Mouse (Mus musculus): ENCODE data around the gene Dnajc28. TPM values are rescaled to one million over a fixed set of nuclear protein-coding genes. Genes with fewer than 3 reads are reported as not detected.

Dnajc28 gene
- polyA plus RNA-seq, 1 experiment from 2014 or later = 5.3 TPM

DNA sequence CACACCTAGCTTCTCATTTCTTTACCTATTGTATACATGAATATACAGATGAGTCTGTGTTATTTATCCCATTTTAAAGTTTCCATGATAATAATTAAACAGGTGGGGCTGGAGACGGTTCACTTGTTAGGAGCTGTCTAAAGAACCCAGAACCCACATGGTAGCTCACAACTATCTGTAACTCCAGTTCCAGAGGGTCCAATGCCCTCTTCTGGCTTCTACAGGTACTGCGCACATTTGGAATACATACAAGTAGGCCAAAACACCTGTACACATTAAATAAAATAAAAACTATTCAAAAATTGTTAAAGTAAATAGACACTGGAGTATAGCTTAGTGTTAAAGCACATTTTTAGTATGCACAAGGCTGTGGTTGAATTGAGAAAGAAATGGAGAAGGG is 36.5 kb downstream of the Dnajc28 start:
- Histone ChIP-seq H3K9ac (no peak overlapping the region), H3K27ac (no peak overlapping the region), H3K36me3 (replicated peaks) (peaks cover 29% of the 10 kb centered on the region), H3K4me2 (no peak overlapping the region), H3K9me3 (no peaks in the 10 kb centered on the region), H3K4me1 (no peaks in the 10 kb centered on the region), H3K4me3 (replicated peaks) (no peak overlapping the region), H3K27me3 (no peaks in the 10 kb centered on the region)
- WGBS = 80% methylated on average over 2 of the region's 2 CpGs
- no peak for ATAC-seq (ENCODE audit: low FRiP score)

DNA sequence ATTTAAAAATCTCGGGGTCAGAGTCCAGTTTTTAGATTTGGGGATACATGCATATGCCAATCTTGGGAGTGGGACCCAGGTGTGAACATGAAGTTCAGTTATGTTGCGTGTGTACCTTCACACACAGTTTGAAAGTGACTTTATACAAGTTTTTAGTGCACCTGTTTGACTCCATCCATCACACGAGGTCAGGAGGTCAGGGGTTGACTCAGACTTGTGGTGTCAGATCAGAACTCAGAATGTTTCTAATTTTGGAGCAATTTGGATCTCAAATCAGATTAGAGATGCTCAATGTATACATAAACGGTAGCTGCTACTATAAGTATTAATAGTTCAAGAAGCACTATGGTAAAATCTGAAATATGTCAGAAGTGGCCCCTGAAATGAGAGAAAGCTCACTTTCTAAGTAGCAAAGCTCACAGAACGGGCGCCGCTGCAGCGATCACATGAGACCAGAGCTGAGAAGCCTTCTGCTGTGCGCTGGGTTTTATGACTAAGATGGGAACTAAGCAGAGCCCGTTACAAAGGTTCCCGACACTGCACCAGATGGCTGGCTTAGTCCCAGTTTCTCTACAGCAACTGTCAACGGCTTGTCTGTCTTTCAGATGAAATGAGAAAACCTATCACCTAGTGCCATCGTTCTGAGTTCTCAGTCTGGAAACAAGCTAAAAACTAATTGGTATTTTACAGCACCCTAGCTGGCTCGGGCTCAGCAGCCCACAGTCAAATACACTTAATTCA is 39.7 kb downstream of the Dnajc28 start:
- no peak overlapping the region for H3K4me3 ChIP-seq (replicated peaks)
- no peaks in the 10 kb centered on the region for H3K27me3 ChIP-seq
- no peak overlapping the region for H3K9ac ChIP-seq
- no peak overlapping the region for H3K4me2 ChIP-seq
- H3K9me3 ChIP-seq = no peaks in the 10 kb centered on the region
- ATAC-seq (ENCODE audit: low FRiP score) = no peak
- no peaks in the 10 kb centered on the region for H3K4me1 ChIP-seq
- WGBS = 79% methylated on average over 14 of the region's 14 CpGs
- H3K36me3 ChIP-seq (replicated peaks) = peaks cover 16% of the 10 kb centered on the region
- no peak overlapping the region for H3K27ac ChIP-seq

DNA sequence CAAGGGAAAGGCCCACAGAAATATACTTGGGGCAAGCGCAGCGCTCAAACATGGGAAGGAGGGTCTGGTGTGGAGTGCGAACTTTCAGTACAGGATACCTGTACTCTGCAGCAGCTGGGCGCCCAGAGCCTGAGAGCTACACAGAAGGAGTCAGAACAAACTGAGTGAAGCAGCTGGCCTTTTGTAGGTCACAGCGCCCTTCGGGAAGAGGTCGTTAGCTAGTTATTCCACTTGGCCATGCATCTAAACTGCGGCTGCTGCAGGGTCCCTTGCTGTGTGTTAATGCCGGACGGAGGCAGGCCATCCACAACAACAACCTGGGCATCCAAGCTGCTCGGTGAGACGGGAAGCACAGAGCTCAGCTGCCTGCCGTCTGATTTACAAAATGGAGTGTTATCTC is 43.7 kb downstream of the Dnajc28 start:
- H3K4me2 ChIP-seq = no peak overlapping the region
- no peaks in the 10 kb centered on the region for H3K27me3 ChIP-seq
- H3K36me3 ChIP-seq (replicated peaks) = peaks cover 9% of the 10 kb centered on the region
- 57% methylated on average over 13 of the region's 13 CpGs for whole genome bisulfite sequencing
- no peak overlapping the region for H3K4me3 ChIP-seq (replicated peaks)
- no peak for ATAC-seq (ENCODE audit: low FRiP score)
- 0 out of 2 replicates have a peak overlapping the region, but pooled peaks have one; percentile 13 for H3K27ac ChIP-seq
- no peaks in the 10 kb centered on the region for H3K9me3 ChIP-seq
- no peaks in the 10 kb centered on the region for H3K4me1 ChIP-seq
- H3K9ac ChIP-seq = no peak overlapping the region

DNA sequence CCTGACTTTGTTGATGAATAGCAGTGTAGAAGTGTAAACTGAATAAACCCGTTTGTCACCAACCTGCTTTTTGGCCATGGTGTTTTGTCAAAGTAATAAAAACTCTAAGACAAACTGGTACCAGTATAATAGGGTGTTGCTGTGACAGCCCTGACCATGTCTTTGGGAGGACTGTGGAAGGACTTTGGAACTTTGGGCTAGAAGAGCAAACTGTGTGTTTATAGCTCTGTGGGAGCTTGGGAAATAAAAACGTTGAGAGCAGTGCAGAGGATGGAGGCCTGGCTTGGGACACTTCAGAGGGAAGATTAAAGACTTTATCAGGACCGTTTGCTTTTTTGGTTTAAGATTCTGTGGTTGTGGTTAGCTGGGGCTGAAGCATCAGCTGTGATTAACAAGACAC is 47.7 kb downstream of the Dnajc28 start:
- no peak overlapping the region for H3K27ac ChIP-seq

DNA sequence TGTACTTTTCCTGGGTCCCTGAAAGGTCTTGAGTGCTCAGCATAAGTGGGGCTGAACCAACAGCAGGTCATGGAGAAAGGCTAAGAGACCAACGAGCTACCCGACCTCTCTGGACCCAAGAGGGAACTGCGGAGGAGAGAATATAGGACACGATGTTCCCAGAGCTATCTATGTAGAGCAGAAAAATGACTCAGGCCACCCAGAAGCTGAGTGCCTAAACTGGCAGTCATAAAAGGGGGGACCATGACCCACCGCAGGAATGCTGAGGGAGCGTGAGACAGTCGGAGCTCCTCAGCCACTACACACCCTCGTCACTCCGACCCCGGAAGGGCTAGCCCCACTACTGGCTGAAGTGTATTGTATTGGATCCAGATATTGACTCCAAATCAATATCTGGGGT is 49.9 kb downstream of the Dnajc28 start:
- Histone ChIP-seq H3K27ac (no peak overlapping the region), H3K4me3 (replicated peaks) (no peak overlapping the region), H3K9ac (no peak overlapping the region), H3K27me3 (no peaks in the 10 kb centered on the region), H3K4me1 (no peaks in the 10 kb centered on the region), H3K9me3 (no peaks in the 10 kb centered on the region), H3K4me2 (no peak overlapping the region), H3K36me3 (replicated peaks) (peaks cover 4% of the 10 kb centered on the region; the same call in 1 of the 2 replicates)
- whole genome bisulfite sequencing = 87% methylated on average over 10 of the region's 10 CpGs
- no peak for ATAC-seq (ENCODE audit: low FRiP score)

More for the DNA sequence above, 47.7 kb downstream of the Dnajc28 start:
- Histone ChIP-seq H3K27me3 (no peaks in the 10 kb centered on the region), H3K4me1 (no peaks in the 10 kb centered on the region), H3K9ac (no peak overlapping the region), H3K9me3 (no peaks in the 10 kb centered on the region), H3K36me3 (replicated peaks) (peaks cover 9% of the 10 kb centered on the region), H3K4me2 (no peak overlapping the region), H3K4me3 (replicated peaks) (no peak overlapping the region)
- ATAC-seq (ENCODE audit: low FRiP score) = no peak
- 78% methylated on average over 3 of the region's 3 CpGs for WGBS

DNA sequence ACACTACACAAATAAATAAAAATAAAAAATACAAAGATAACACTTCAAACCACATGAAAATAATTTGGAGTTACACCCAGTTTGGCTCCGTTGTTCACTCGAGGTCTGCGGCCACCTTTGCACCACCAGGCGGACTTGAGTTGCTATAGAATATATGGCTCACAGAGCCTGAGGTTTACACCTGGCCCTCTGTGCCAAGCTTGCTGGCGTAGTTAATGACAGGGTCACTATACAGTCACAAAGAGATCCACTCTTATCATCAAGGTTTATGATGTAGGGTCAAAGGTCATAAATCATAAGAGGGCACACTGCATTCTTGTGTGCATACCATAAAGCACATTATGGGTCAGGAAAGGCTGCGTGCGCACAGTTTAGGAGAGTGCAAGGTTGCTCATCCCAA is 52.8 kb downstream of the Dnajc28 start:
- ATAC-seq (ENCODE audit: low FRiP score) = no peak
- H3K9me3 ChIP-seq = no peaks in the 10 kb centered on the region
- 91% methylated on average over 7 of the region's 7 CpGs for WGBS
- no peak overlapping the region for H3K4me2 ChIP-seq
- H3K9ac ChIP-seq = no peak overlapping the region
- H3K27ac ChIP-seq = no peak overlapping the region
- H3K27me3 ChIP-seq = no peaks in the 10 kb centered on the region
- H3K4me1 ChIP-seq = no peaks in the 10 kb centered on the region
- no peak overlapping the region for H3K4me3 ChIP-seq (replicated peaks)
- H3K36me3 ChIP-seq (replicated peaks) = peaks cover 17% of the 10 kb centered on the region

DNA sequence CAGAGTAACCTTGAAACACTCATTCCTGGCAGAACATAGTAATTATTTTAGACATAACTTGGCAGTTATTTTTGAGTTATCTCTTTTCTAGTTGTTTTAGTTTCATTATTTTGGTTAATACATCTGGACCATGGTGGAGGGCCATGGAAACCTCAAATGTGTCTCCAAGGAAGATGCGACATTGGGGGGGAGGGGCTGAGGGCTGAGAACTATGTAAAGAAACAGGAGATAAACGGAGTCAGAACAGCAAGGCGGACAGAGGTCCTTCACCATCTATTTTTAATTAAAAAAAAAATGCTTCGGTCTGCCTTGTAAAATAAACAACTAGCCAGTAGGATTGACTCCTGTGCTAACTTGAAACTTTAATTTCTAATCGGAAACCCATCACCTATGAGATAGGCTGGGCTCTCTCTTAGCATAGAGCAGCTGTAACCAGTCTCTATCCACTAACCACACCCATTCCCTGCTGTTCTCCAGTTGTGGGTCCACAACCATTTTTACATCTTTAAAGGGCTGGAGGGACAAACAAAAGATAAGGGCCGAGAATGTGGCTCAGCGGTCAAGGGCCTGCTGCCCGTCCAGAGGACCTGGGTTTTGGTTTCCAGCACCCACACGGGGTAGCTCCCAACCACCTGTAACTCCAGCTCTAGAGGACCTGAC is 53.4 kb downstream of the Dnajc28 start:
- WGBS = 72% methylated on average over 9 of the region's 9 CpGs
- no peak overlapping the region for H3K9ac ChIP-seq
- H3K9me3 ChIP-seq = no peaks in the 10 kb centered on the region
- no peak for ATAC-seq (ENCODE audit: low FRiP score)
- H3K4me3 ChIP-seq (replicated peaks) = no peak overlapping the region
- no peak overlapping the region for H3K4me2 ChIP-seq
- no peaks in the 10 kb centered on the region for H3K27me3 ChIP-seq
- peaks cover 17% of the 10 kb centered on the region for H3K36me3 ChIP-seq (replicated peaks)
- H3K27ac ChIP-seq = no peak overlapping the region
- no peaks in the 10 kb centered on the region for H3K4me1 ChIP-seq

DNA sequence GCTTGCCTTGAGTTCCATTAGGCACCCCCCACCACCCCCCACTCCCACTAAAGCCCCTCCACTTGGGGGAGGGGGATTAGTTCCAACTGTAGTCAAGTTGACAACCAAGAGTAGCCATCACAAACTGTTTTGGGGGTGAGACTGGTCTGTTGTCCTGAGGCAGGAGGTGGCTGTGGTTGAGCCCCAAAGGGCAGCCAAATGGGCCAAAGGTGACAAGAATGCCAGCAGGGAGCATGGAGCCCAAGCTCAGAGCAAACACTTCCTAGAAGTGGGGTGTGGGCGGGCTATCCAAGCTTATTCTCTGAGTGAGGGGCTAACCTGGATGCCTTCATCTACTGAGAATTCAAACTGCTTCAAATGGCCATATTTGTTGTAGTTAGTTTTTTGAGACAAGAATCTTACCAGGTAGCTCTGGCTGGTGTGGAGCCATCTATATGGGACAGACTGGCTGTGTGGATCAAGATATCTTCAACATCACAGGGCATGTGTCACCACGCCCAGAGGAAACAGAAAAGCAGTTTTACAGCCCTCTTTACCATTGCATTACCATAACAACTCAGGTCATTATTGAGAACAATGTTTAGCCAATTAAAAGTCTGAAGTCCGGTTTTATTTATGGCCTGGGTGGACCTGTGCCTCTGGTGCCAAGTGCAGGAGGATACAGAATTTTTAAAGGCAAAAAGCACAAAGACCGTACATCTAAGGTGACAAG is 54.1 kb downstream of the Dnajc28 start:
- Histone ChIP-seq H3K4me1 (no peaks in the 10 kb centered on the region), H3K27ac (no peak overlapping the region), H3K4me2 (no peak overlapping the region), H3K4me3 (replicated peaks) (no peak overlapping the region), H3K27me3 (no peaks in the 10 kb centered on the region), H3K9me3 (no peaks in the 10 kb centered on the region), H3K9ac (no peak overlapping the region), H3K36me3 (replicated peaks) (peaks cover 17% of the 10 kb centered on the region)
- no peak for ATAC-seq (ENCODE audit: low FRiP score)
- 86% methylated on average over 4 of the region's 4 CpGs for WGBS

Other genes with a start within 250 kb of the Dnajc28 start
- 29.2 and 29.9 TPM in 2 replicates for gene Ifnar2, start 246.2 kb downstream of the Dnajc28 start, polyA plus RNA-seq (2016; fragmentation: Nextera tagmentation; extraction: Ambion mirVana)
- gene Gm21970, start 227.3 kb downstream of the Dnajc28 start, polyA plus RNA-seq (2016; fragmentation: Nextera tagmentation; extraction: Ambion mirVana) = not detected in 2 replicates
- 5.8 and 6.3 TPM in 2 replicates for gene Il10rb, start 212.9 kb downstream of the Dnajc28 start, polyA plus RNA-seq (2016; fragmentation: Nextera tagmentation; extraction: Ambion mirVana)
- 54.7 and 57.7 TPM in 2 replicates for gene Ifnar1, start 133.8 kb downstream of the Dnajc28 start, polyA plus RNA-seq (2016; fragmentation: Nextera tagmentation; extraction: Ambion mirVana)
- 27.9 and 31.9 TPM in 2 replicates for gene Ifngr2, start 72.0 kb downstream of the Dnajc28 start, polyA plus RNA-seq (2016; fragmentation: Nextera tagmentation; extraction: Ambion mirVana)
- 38.7 and 41.2 TPM in 2 replicates for gene Tmem50b, start 21.2 kb downstream of the Dnajc28 start, polyA plus RNA-seq (2016; fragmentation: Nextera tagmentation; extraction: Ambion mirVana)
- gene Gart, start 27.9 kb upstream of the Dnajc28 start, polyA plus RNA-seq (2016; fragmentation: Nextera tagmentation; extraction: Ambion mirVana) = 118 and 124 TPM in 2 replicates
- gene Son, start 28.5 kb upstream of the Dnajc28 start, polyA plus RNA-seq (2016; fragmentation: Nextera tagmentation; extraction: Ambion mirVana) = 165 and 167 TPM in 2 replicates
- 34.0 and 36.6 TPM in 2 replicates for gene Donson, start 69.7 kb upstream of the Dnajc28 start, polyA plus RNA-seq (2016; fragmentation: Nextera tagmentation; extraction: Ambion mirVana)
- gene Cryzl1, start 109.9 kb upstream of the Dnajc28 start, polyA plus RNA-seq (2016; fragmentation: Nextera tagmentation; extraction: Ambion mirVana) = 76.7 and 79.5 TPM in 2 replicates
- 65.4 and 71.4 TPM in 2 replicates for gene Itsn1, start 110.3 kb upstream of the Dnajc28 start, polyA plus RNA-seq (2016; fragmentation: Nextera tagmentation; extraction: Ambion mirVana)

All from forebrain, embryonic 12.5 days (tissue).